In the genomic region with DNA sequence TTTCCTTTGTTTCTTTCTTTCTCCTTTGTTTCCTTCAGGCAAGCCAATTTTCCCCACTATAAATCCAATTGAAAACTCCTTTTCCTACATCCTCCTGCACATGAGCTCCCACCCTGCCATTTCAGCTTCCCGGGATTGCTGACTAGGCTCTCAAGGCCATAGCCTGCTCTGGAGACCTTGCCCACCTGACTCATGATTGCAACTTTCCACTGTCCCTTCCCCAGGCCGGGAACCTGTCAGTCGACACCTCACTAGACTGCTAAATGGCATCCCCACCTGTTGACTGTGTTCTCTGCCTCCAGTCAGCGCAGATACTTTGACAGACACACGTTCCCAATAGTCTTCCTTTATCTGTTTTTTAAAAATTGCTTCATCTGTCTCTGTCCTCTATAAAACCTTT, we compare ENCODE assay signal across 20 mouse cellular contexts.
DNase-seq lines count a peak whose midpoint lies in the region; TF ChIP-seq lines count a peak whose summit lies in the region.
"Had no signal": no experiment of that assay in that cellular context is flagged by ENCODE, and none has a peak within 500 bp of the region (broad histone marks: within the 10 kb centered on the region; RNA-seq: fewer than 3 reads in every experiment).

No protein-coding gene starts in this region.

- TF ChIP-seq CTCF in layer of hippocampus, adult 2 months (conservative IDR thresholded peaks at IDR 0.05): no peak

- DNase-seq in heart, adult 11 months: peak; percentile 54
- no peak for DNase-seq in heart, postnatal 36 days
- peak; percentile 38 for DNase-seq in adrenal gland, adult 8-10 months
- peak; percentile 55 for DNase-seq in adrenal gland, postnatal 14 days
- peak; percentile 63 to 65 for DNase-seq in adrenal gland, postnatal 36 days
- DNase-seq in layer of hippocampus, adult 2 months (ENCODE audit: low spot score in 2 of 2): no peak
- DNase-seq in embryo, embryonic 9.5 days (ENCODE audit: extremely low spot score): no peak
- no peak for DNase-seq in retina, embryonic 14.5 days (ENCODE audit: low spot score)
- DNase-seq: cerebellum, adult 11 months; cerebellum, adult 18-20 months; cerebellum, adult 8-10 months; cerebellum, adult 9-11 months; cerebellum, postnatal 14 days; cerebellum, postnatal 36 days; embryo, embryonic 11 days; forebrain, postnatal 0 days had no signal

- no peak overlapping the region for H3K27ac ChIP-seq in layer of hippocampus, adult 2 months
- H3K27ac ChIP-seq: embryonic facial prominence, embryonic 10.5 days; embryonic facial prominence, embryonic 12.5 days; forebrain, embryonic 13.5 days; forebrain, embryonic 15.5 days had no signal

- H3K4me3 ChIP-seq in layer of hippocampus, adult 2 months: no peak overlapping the region
- H3K4me3 ChIP-seq: embryonic facial prominence, embryonic 10.5 days; embryonic facial prominence, embryonic 12.5 days; forebrain, embryonic 13.5 days; forebrain, embryonic 15.5 days had no signal

- intact Hi-C loops in heart, postnatal 36 days (cut with DNase I): no loop called here

Comparison
In these comparisons a context has a peak if more than half of its experiments do, and no peak if none do; other contexts are left out.
1. DNase-seq: peak in heart, adult 11 months (single experiment), adrenal gland, adult 8-10 months (single experiment), adrenal gland, postnatal 14 days (single experiment) and adrenal gland, postnatal 36 days (2 of 2); none in heart, postnatal 36 days (0 of 2), layer of hippocampus, adult 2 months (0 of 2), embryo, embryonic 9.5 days (single experiment) and retina, embryonic 14.5 days (single experiment).